Mouse (Mus musculus) embryo, embryonic 9.5 days (tissue): ENCODE measurements around the gene Inca1.

Experiments used
- DNase-seq: peaks from one replicate; pipeline ENCODE4 v3.0.0-alpha.2; 2017; ENCODE audit errors: extremely low spot score

Gene Inca1

DNA sequence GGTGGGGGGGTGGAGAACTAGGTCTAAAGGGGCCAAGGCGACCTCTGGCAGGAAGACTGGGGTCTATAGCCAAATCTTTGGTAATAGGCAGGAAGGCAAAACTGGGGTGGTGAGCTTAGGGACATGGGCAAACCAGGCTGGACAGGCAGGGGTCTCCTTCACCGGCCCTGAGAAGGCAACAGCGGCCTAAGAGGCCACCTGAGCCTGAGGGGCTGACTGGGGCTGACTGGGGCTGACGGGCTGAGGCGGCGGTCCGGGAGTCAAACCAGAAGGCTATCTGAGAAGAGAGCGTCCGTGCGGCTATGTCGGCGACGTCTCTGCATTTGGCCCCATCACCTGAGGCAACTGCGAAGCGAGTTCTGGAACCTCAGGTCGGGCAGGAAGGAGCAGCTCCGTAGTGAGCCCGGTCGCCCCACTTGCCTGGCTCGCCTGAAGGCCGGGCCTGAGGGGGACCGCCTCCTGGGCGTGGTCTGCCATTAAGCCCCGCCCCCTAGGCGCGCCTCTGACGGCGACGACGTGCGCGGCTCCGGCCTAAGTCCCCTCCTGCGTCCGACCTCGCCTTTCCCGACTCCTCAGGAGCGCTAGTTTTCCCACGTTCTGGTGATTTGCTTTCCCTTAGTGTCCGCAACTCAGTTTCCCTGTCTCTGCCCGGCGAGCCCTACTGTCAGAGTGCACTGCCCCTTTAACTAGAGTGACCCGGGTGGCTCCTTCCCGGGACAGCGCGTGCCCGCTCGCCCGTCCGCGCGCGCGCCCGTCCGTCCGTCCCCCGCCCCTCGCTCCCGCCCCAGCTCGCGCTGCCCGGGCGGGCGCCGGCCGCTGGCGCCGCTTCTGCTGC lies at the start of gene Inca1, which contains the start of gene Kif1c:
TSS of gene Inca1 (minus strand) at position 434 of the 835 bp plus-strand sequence.
TSS of gene Kif1c (plus strand) at position 827 of the 835 bp plus-strand sequence.
- peak; percentile 95 for DNase-seq

DNA sequence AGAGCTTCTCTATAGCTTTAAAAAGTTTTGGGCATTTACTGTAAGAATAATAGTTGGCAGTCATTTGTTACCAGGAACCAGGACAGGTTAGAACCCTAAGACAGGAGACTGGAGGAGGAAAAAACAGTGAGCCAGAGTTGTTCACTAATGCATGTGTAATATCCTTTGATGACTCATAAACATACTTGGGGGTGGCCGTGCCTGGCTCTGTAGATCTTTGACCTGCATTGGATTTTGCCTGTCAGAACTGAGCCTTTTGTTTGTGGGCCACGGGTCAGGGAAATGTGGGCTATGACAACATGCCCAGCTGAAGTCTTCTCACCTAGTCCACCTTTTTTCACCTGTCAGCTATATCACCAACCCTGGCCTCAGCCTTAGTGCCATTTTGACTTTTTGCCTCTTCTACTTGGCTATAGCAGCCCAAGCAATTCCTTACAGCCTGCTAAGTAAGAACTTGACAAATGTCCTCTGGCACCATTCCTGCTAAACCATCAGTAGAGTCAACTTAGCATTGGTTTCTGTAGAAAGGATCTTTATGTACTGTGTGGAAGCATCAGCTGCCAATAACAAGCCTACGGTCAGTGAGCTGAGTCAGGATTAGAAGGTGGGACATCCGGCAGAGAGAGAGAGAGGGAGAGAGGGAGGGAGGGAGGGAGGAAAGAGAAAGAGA lies 48.1 kb upstream of the Inca1 start:
- DNase-seq = no peak

DNA sequence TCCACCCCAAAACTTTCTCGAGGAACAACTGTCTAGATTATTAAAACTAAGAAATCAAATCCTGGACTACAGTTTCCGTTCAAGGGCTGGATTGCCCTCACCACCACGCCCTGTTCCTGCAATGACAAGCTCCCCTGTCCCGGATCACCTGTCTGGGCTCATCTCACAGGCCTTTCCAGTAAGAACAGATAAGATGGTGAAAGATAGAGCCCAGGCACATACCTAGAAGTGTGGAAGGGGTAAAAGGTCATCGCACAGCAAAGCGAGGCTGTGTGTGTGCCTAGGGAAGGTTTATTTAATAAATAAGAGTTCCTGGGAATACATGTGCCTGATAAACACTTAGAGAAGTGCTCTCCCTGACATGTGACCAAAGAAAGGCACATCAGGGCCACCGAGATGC lies 45.7 kb upstream of the Inca1 start:
- DNase-seq = no peak

DNA sequence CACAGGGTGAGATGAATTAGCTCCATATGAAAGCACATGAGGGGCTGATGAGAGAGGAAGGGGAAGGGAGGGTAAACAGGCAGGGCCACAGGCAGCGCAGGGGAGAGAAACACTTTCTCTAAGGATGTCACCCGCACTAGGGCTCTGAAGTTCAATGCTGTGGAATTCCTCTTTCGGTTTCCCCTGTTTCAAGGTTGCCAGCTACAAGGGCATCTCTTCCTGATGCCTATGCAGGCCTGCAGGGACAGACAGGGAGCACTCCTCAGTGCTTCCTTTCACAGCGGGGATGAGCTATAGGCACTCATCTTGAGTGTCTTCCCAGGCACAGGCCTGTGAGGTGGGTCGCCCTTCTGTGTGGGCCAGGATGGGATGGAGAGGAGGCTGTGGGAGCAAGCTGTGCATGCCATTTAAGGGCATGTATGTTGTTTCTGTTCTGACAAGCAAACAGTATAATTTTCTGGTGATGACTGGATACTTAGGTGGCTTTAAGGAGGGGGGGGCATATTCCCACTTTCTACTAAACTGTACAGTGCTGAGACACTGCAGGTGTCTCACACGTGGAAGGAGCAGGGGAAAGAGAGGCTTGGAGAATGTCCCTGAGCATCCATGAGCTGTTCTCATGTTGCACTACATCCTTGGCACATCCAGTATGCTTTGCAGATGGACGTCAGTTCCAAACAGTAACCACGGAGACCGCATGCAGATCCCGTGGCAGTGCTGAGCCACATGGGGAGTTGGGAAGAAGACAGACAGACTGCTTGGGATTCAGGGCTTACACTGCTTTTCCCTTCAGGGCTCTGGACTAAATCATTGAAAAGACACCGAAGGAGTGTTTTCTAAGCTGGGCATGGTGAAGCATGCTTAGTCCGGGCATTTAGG lies 42.9 kb upstream of the Inca1 start:
- DNase-seq = no peak

DNA sequence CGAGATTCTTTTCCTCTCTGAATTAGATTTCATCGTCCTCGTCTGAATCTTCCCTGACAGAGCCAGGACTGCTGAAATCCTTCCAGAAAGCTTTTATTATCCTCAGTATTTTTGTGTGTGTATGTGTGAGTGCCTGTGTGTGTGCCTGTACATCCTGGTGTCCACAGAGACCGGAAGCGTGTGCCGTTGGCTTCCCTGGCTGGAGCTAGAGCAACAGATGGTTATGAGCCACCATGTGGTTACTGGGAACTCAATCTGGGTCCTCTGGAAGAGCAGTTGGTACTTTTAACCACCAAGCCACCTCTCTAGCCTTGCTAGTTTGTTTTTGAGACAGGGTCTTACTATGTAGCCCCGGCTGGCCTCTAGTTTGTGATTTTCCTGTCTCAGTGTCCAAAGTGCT lies 42.2 kb upstream of the Inca1 start:
- no peak for DNase-seq

DNA sequence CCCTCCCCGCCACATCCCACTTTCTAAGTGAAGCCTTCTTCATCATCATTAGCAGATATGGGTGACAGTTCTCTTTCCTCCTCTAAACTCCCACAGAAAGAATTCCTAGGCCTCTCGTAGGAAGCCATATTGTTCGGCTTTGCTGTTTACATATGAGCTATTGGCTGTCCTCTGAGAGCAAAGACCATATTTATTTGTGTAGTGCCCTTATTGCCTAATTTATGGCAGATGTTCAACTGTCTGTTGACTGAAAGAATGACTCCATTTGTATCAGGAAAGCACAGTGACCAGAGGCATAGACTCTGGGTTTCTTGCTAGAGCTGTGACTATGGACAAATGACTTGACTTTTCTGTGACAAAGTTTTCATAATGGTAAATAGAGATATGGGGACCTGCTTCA lies 41.6 kb upstream of the Inca1 start:
- no peak for DNase-seq

DNA sequence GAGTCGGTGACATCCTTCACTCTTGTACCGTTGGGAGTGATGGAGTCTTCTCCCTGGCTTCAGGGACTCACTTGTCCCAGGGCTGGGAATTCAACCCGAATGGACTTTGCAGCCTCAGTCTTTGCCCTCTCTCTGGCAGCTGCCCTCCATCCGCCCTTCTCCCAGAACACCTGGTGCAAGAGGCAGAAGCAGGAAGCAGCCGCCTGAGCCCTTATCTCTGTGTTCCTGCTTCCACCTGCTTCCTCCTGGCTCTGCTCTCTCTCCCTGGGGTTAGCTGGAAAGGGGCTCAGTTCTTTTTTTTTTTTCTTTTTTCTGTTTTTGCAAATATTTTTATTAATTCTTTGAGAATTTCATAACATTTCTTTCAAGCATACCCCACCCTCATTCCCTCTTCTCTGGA lies 37.8 kb upstream of the Inca1 start:
- DNase-seq = no peak

DNA sequence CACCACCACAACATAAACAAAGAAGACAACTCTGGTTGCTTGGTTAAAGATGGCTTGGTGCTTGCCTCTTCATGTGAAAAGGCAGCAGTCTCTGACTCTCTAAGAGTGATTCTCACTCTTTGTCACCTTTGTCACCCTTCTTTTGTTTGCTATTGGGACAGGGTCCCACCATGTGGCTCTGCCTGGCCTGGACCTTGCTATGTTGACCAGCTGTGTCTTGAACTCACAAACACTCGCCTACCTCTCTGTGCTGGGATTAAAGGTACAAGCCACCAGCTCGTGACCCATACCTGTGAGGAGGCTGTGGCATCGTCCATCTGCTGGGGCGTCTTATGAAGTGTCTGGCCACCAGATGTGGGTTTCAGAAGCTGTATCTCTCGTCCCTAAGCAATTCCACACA lies 33.3 kb upstream of the Inca1 start:
- no peak for DNase-seq

DNA sequence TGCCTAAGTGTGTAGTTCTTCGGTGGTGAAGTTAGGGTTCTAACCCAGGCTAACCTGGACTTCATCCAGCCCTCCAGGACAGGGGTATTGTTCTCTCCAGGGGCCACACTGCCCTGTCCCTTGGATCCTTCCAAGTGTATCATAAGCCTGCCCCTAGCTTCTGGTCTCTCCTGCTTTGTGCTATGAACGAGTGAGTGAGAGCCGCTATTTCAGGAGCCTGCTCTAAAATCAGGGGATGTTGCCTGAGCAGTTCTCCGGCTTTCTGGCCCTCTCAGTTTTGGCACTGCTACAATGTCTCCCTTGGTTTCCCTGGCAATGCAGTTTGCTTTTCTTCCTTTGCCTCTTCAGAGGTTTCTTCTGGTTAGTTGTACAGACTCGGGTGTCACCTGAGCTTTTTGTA lies 31.2 kb upstream of the Inca1 start:
- DNase-seq = no peak

DNA sequence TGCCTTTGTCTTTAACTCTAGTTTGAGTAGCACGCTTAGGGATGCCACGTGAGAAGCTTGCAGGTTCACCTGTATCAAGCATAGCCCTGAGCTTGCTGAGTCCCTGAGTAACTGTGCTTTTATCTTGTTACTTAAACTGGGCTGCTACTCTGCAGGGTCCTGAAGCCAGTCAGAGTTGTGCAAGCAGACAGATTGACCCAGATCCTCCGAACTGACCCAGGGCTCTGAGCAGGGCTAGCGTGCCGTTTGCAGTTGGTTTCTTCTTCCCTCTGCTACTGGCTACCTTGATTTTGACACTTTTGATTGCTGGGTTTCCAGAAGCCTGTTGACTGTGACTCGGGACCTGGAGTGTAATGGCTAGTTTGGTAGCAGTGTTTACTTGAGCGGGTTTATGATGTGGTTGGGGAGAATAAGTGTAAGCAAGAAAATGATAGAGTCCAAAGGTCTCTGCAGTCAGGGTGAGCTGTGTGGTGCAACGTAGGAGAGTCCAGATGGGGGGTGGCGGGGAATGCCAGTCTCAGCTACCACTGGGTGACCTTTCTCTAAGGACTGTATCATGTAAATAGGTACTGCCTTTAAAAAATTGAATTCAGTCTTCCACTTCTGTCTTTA lies 30.6 kb upstream of the Inca1 start:
- no peak for DNase-seq

DNA sequence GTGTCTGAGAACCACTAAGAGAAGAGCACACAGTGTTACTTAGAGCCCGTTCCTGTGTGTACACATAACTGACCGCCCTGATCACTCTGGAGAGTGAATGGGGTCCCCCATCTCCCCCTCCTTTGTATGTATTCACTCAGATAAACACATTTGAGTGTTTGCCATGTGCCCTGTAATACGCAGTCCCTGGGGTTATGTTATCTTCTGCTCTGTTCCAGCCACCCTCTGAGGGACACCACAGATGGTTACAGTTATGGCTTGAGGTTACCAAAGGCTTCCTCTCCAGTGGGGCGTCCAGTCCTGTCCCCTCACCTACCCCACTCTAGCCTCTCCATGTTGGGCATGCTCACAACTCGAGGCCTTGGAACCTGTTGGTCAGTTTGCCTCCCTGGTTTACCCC lies 27.4 kb upstream of the Inca1 start:
- no peak for DNase-seq

DNA sequence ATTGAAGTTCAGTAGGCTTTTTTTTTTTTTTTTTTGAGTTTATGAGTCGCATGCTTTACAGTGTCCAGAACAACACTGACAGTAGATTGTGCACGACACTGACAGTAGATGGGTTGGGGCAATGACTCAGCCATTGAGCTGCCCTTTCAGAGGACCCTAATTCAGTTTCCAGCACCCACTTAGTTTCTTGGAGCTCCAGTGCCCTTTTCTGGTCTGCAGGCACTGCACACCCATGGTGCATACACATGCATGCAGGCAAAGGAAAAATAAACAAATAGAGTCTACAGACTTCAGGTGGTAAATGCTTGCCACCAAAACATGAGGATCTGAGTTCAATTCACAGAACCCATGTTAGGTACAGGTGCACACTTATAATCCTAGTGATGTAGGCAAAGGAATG lies 26.6 kb upstream of the Inca1 start:
- DNase-seq = no peak

DNA sequence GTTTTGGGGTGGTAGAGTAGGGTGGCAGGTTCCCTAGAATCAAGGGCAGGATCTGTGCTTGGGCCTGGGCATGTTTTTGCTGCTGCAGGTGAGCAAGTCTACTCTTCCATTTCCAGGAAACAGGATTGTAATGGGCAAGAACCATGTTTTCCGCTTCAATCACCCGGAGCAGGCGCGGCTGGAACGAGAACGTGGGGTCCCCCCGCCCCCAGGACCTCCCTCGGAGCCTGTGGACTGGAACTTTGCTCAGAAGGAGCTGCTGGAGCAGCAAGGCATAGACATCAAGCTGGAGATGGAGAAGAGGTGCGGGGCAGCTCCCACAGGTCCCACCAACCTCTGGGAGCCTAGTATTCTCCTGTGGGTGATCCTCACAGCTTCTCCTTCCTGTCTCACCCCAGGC lies 24.8 kb upstream of the Inca1 start:
- DNase-seq = no peak

DNA sequence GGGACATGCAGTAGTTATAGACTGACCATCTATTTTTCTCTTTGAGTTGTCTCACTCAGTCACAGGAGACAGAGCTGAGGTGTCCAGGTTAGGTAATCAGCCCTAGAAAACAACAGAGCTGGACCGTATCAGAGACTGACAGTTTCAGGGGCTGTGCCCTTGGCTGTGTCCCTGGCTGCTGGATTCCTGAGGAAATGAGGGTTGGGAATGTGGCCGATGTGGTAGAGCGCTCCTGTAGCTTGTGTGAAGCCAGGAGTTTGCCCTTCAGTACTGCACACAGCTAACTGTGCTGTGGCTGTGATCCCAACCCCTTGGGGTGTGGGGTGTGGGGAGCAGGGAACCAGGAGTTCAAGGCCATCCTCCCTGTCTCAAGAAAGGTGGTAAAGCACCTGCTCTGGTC lies 21.1 kb upstream of the Inca1 start:
- no peak for DNase-seq

DNA sequence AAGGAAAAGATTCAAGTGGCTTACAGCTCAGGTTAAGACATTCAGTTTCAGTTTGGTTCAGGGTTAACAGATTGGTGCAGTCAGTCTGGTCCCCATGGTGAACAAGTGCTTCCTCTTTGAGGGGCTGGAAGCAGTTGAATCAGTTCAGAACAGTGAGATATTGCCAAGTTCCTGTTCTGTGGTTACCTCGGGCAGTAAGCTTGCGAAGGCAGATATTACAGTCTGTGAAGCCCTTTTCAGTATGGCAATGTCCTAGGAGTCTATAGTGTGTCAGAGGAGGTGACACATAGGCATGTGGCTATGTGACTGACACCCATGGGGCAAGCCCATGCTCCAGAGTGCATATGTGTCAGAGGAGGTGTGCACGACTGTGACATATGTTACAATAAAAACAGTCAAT lies 20.6 kb upstream of the Inca1 start:
- no peak for DNase-seq

DNA sequence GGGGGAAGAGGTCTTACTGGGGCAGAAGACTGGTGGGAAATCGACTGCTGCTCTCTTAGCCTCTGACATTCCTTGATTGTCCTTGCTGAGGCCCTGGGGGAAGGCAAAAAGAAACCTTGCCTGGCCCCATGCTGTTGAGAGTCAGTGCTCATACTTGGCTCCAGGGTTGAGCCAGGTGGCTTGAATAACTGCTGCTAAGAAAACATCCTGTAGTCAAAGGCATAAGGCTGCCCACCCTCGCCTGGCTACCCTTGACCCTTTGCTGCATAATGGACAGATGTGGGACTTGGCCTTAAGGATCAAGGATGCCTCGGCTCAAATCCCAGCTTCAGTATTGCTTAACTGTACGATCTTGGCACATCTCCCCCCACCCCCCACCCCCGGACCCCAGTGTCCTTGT lies 18.5 kb upstream of the Inca1 start:
- no peak for DNase-seq

DNA sequence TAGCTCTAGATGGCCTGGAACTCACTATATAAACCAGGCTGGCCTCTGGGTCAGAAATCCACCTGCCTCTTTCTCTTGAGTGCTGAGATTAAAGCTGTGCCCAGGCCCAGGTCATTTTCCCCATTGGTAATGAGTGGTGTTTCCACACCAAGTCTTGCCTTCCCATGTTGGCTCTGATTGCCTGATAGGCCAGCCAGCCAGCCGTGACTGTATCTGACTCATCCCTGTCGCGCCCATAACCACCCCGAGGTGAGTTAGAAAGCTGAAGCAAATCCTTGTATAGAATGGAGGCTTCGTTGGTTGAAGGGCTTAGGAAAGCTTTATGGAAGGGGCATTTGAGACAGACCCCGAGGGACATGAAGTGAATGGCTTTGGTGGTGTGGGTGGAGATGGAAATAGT lies 15.9 kb upstream of the Inca1 start:
- DNase-seq = no peak

DNA sequence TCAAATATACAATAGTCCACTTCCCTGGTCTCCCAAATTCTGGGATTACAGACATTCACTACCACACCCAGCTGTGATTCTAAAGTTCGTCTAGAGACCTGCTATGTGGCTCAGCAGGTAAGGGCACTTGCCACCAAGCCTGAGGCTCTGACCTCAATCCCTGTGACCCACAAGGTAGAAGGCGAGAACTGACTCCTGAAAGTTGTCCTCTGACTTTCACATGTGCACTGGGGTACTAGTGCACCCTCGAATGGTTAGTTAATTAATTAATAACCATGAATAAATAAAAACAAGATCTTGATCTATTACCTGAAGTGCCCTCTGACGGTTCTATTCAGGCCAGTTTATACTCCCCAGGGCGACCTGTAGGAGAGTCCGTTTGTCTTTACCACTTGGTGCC lies 13.3 kb upstream of the Inca1 start:
- no peak for DNase-seq

DNA sequence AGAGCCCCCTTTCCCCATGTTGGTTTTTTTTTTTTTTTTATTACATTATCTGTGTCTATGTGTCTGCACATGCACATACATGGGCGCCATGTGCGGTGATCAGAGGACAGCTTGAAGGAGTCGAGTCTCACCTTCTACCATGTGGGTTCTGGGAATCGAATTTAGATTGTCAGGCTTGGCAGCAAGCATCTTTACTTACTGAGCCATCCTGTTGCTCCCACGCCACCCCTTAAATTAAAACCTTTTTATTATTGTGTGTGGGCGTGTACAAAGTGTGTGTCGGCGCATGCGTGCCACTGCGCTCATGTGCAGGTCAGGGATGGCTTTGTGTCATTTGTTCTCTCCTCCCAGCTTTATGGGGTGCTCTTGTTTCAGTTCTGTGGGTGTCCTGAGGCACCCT lies 11.1 kb upstream of the Inca1 start:
- no peak for DNase-seq

DNA sequence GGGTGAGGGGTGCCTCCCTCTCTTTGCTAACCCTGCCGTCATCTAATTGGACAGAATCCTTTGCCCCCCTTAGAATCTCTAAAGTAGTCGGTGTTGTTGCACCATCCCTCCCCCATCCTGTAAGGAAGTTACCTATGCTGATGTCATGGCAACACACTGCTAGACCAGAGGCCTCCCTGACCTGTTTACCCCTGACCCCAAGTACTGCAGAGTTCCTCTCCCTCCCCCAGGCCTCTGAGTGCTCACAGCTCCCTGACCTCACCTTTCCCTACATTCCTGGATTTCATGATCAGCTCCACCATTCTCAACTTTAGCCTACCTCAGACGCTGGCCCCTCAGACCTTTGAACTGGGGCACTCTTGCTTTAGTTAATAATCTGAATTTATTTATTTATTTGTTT lies 6.2 kb upstream of the Inca1 start:
- DNase-seq = no peak

DNA sequence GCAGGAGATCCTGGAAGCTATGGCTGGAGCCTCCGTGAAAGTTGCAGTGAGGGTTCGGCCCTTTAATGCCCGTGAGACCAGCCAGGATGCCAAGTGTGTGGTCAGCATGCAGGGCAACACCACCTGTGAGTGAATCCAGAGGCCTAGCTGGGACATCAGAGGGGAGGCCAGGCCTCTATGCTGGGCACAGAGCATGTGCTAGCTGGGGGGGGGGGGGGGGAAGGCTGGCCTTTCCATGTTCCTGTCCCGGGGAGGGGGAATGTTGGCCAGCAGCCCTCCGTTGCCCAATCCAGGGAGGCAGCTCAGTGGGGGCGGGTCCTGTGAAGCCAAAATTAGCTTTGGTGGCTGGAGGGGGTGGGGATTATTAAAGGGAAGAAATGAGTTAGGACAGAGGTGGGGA lies 2.8 kb upstream of the Inca1 start:
- no peak for DNase-seq
